Mouse (Mus musculus) midbrain, postnatal 0 days (tissue): ENCODE data around the gene Ptgs2. TPM values are rescaled to one million over a fixed set of nuclear protein-coding genes. Genes with fewer than 3 reads are reported as not detected.

Source experiments
- ATAC-seq: fragments of 200-750 bp; cut with Nextera tagmentation; 2 replicates; pipeline ENCODE4 v1.8.0; 2017; ENCODE audit warnings: moderate number of reproducible peaks, mild to moderate bottlenecking, moderate TSS enrichment, moderate library complexity; ENCODE audit not compliant: low FRiP score
- DNase-seq: peaks from one replicate; pipeline ENCODE4 v3.0.0-alpha.2; 2015; ENCODE audit warnings: low spot score
- H3K27ac ChIP-seq: fragments of 300-500 bp; sonication (generic); 2 replicates; pipeline ENCODE4 v1.5.1; 2014; ENCODE audit warnings: low read depth, mild to moderate bottlenecking, low read length, mixed read lengths
- H3K27me3 ChIP-seq: fragments of 300-500 bp; sonication (generic); 2 replicates; pipeline ENCODE4 v1.6.1; 2014; ENCODE audit warnings: low read length, control low read depth, mixed read lengths; ENCODE audit not compliant: insufficient read depth
- H3K36me3 ChIP-seq: fragments of 300-500 bp; sonication (generic); 2 replicates; pipeline ENCODE4 v1.6.1; 2014; ENCODE audit warnings: low read length, control low read depth, mixed read lengths; ENCODE audit not compliant: insufficient read depth
- H3K4me1 ChIP-seq: fragments of 300-500 bp; sonication (generic); 2 replicates; pipeline ENCODE4 v1.6.1; 2014; ENCODE audit warnings: mild to moderate bottlenecking, control low read depth, antibody characterized with exemption, low read length, mixed read lengths; ENCODE audit not compliant: insufficient read depth
- H3K4me2 ChIP-seq: fragments of 300-500 bp; sonication (generic); 2 replicates; pipeline ENCODE4 v1.6.1; 2014; ENCODE audit warnings: low read depth, mild to moderate bottlenecking, low read length, mixed read lengths; ENCODE audit not compliant: poor library complexity, severe bottlenecking
- H3K4me3 ChIP-seq: fragments of 300-500 bp; sonication (generic); 2 replicates; pipeline ENCODE4 v1.5.1; 2014; ENCODE audit warnings: low read depth, mild to moderate bottlenecking, low read length, moderate library complexity
- H3K9ac ChIP-seq: fragments of 300-500 bp; sonication (generic); replicated peaks from 2 replicates; pipeline ENCODE4 v1.6.1; 2014; ENCODE audit warnings: mild to moderate bottlenecking, low read length, moderate library complexity, mixed read lengths; ENCODE audit not compliant: poor library complexity, severe bottlenecking
- H3K9me3 ChIP-seq: fragments of 300-500 bp; sonication (generic); 2 replicates; pipeline ENCODE4 v1.6.1; 2016; ENCODE audit warnings: low read length, control low read depth
- CTCF ChIP-seq: IDR thresholded peaks from 2 replicates; pipeline ENCODE4 v1.5.1; 2016; ENCODE audit warnings: antibody characterized with exemption, mild to moderate bottlenecking
- WGBS: fragments of 180-500 bp; shearing (Covaris S2); extraction: QIAGEN DNeasy Blood & Tissue Kit; methylation state at CpG from one replicate; pipeline ENCODE4 v1.1.7; 2014; 5-methylcytosine and 5-hydroxymethylcytosine counted together
- microRNA-seq: library from miRNA; unstranded; fragments of <30 nt; microRNA quantifications from one replicate; pipeline ENCODE4, GENCODE M21; 2016; ENCODE audit warnings: borderline number of aligned reads
- polyA plus RNA-seq: library from polyadenylated mRNA; unstranded; fragments of >200 nt; fragmentation: Nextera tagmentation; extraction: Ambion mirVana; gene quantifications from 2 replicates; pipeline ENCODE4 v1.2.1, GENCODE M21; 2015
- total RNA-seq: library from RNA; depleted of rRNA; stranded (reverse); fragments of >200 nt; gene quantifications from 2 replicates; pipeline ENCODE4 v1.2.3, GENCODE M21; 2014; rRNA removed

The Ptgs2 gene
- total and polyA plus RNA-seq, 2 experiments from 2014 or later, result 0.05 to 0.49 TPM

- no peak overlapping the region for H3K9ac ChIP-seq
- no peaks in the 10 kb centered on the region for H3K9me3 ChIP-seq
- no peak overlapping the region for H3K4me3 ChIP-seq
- no peaks in the 10 kb centered on the region for H3K36me3 ChIP-seq
- no peak overlapping the region for H3K27ac ChIP-seq
- TF ChIP-seq CTCF, result no peak
- DNase-seq, result no peak
- no peak overlapping the region for H3K4me2 ChIP-seq
- no peak for ATAC-seq
- no peaks in the 10 kb centered on the region for H3K27me3 ChIP-seq
- no peaks in the 10 kb centered on the region for H3K4me1 ChIP-seq
Observed at GRCm38 (mm10) chr1:150135350-150135749, 35.5 kb downstream of the Ptgs2 start.

- DNase-seq (no peak), ATAC-seq (no peak)
- WGBS, result 84% methylated on average over 9 of the region's 9 CpGs
- H3K4me2 ChIP-seq, result no peak overlapping the region
- no peaks in the 10 kb centered on the region for H3K4me1 ChIP-seq
- TF ChIP-seq CTCF, result no peak
- no peaks in the 10 kb centered on the region for H3K27me3 ChIP-seq
- no peaks in the 10 kb centered on the region for H3K9me3 ChIP-seq
- no peak overlapping the region for H3K4me3 ChIP-seq
- H3K36me3 ChIP-seq, result no peaks in the 10 kb centered on the region
- no peak overlapping the region for H3K9ac ChIP-seq
- no peak overlapping the region for H3K27ac ChIP-seq
Observed at GRCm38 (mm10) chr1:150139730-150140129, 39.9 kb downstream of the Ptgs2 start.

- no peaks in the 10 kb centered on the region for H3K9me3 ChIP-seq
- no peak overlapping the region for H3K4me2 ChIP-seq
- H3K27me3 ChIP-seq, result no peaks in the 10 kb centered on the region
- no peak for DNase-seq
- H3K4me3 ChIP-seq, result no peak overlapping the region
- ATAC-seq, result no peak
- no peak overlapping the region for H3K9ac ChIP-seq
- TF ChIP-seq CTCF, result no peak
- H3K36me3 ChIP-seq, result no peaks in the 10 kb centered on the region
- 74% methylated on average over 1 of the region's 1 CpGs for WGBS
- H3K27ac ChIP-seq, result no peak overlapping the region
- no peaks in the 10 kb centered on the region for H3K4me1 ChIP-seq
Observed at GRCm38 (mm10) chr1:150141939-150142338, 42.1 kb downstream of the Ptgs2 start.

- 74% methylated on average over 1 of the region's 1 CpGs for WGBS
- Histone ChIP-seq H3K27ac (no peak overlapping the region), H3K4me3 (no peak overlapping the region), H3K4me1 (no peaks in the 10 kb centered on the region), H3K4me2 (no peak overlapping the region), H3K27me3 (no peaks in the 10 kb centered on the region), H3K9me3 (no peaks in the 10 kb centered on the region), H3K36me3 (no peaks in the 10 kb centered on the region), H3K9ac (no peak overlapping the region)
- TF ChIP-seq CTCF, result no peak
- no peak for DNase-seq
- ATAC-seq, result no peak
Observed at GRCm38 (mm10) chr1:150143578-150143977, 43.7 kb downstream of the Ptgs2 start.

GRCm38 (mm10) chr1:150145049-150145448, 45.2 kb downstream of the Ptgs2 start:
- DNase-seq, result no peak
- Histone ChIP-seq H3K27me3 (no peaks in the 10 kb centered on the region), H3K4me1 (no peaks in the 10 kb centered on the region), H3K4me3 (no peak overlapping the region), H3K27ac (no peak overlapping the region), H3K4me2 (no peak overlapping the region), H3K9me3 (no peaks in the 10 kb centered on the region), H3K9ac (no peak overlapping the region), H3K36me3 (no peaks in the 10 kb centered on the region)
- ATAC-seq, result no peak
- no peak for TF ChIP-seq CTCF
- 90% methylated on average over 8 of the region's 8 CpGs for WGBS

GRCm38 (mm10) chr1:150147272-150147671, 47.4 kb downstream of the Ptgs2 start:
- Histone ChIP-seq H3K9ac (no peak overlapping the region), H3K27ac (no peak overlapping the region), H3K9me3 (no peaks in the 10 kb centered on the region), H3K27me3 (no peaks in the 10 kb centered on the region), H3K4me2 (no peak overlapping the region), H3K4me1 (no peaks in the 10 kb centered on the region), H3K36me3 (no peaks in the 10 kb centered on the region), H3K4me3 (no peak overlapping the region)
- TF ChIP-seq CTCF, result no peak
- DNase-seq, result no peak
- ATAC-seq, result no peak
- 50% methylated on average over 4 of the region's 4 CpGs for WGBS

GRCm38 (mm10) chr1:150151411-150151810, 51.6 kb downstream of the Ptgs2 start:
- H3K4me3 ChIP-seq, result no peak overlapping the region

More at GRCm38 (mm10) chr1:150151411-150151810, 51.6 kb downstream of the Ptgs2 start:
- Histone ChIP-seq H3K4me1 (no peaks in the 10 kb centered on the region), H3K9ac (no peak overlapping the region), H3K9me3 (no peaks in the 10 kb centered on the region), H3K27ac (no peak overlapping the region), H3K27me3 (no peaks in the 10 kb centered on the region), H3K36me3 (no peaks in the 10 kb centered on the region), H3K4me2 (no peak overlapping the region)
- ATAC-seq, result no peak
- 68% methylated on average over 3 of the region's 3 CpGs for WGBS
- DNase-seq, result no peak
- no peak for TF ChIP-seq CTCF

Small RNA genes within 50 kb of the gene (microRNA-seq; reads per million reads assigned to microRNA genes)
- gene Gm44329, result not detected

Other genes starting within 250 kb of the Ptgs2 start
- 0.66 and 0.93 TPM in 2 replicates for gene Pla2g4a, start 138.7 kb upstream of the Ptgs2 start, total RNA-seq
- gene Pla2g4a, start 138.7 kb upstream of the Ptgs2 start, polyA plus RNA-seq, result 0.81 and 1.3 TPM in 2 replicates
- gene Pdc, start 219.4 kb downstream of the Ptgs2 start, total RNA-seq, result not detected in 2 replicates
- not detected in 2 replicates for gene Pdc, start 219.4 kb downstream of the Ptgs2 start, polyA plus RNA-seq